Mouse (Mus musculus) hindbrain, embryonic 11.5 days (tissue): ENCODE measurements around the gene Olfr183. TPM values are rescaled to one million over a fixed set of nuclear protein-coding genes. Genes with fewer than 3 reads are reported as not detected.

ENCODE experiments used
- polyA plus RNA-seq: library from polyadenylated mRNA; unstranded; fragments of >200 nt; fragmentation: Nextera tagmentation; extraction: Ambion mirVana; gene quantifications from 2 replicates; pipeline ENCODE4 v1.2.1, GENCODE M21; 2014

Olfr183 gene
- polyA plus RNA-seq, 1 experiment from 2014 or later, result not detected

Other genes starting within 250 kb of the Olfr183 start
- not detected in 2 replicates for gene Olfr172, start 232.2 kb upstream of the Olfr183 start, polyA plus RNA-seq
- gene Olfr173, start 195.1 kb upstream of the Olfr183 start, polyA plus RNA-seq, result not detected in 2 replicates
- not detected in 2 replicates for gene Olfr175-ps1, start 168.6 kb upstream of the Olfr183 start, polyA plus RNA-seq
- not detected in 2 replicates for gene Olfr177, start 120.6 kb upstream of the Olfr183 start, polyA plus RNA-seq
- not detected in 2 replicates for gene Olfr178, start 103.3 kb upstream of the Olfr183 start, polyA plus RNA-seq
- not detected in 2 replicates for gene Olfr181, start 66.6 kb upstream of the Olfr183 start, polyA plus RNA-seq
- not detected in 2 replicates for gene Olfr180, start 66.0 kb upstream of the Olfr183 start, polyA plus RNA-seq
- gene Olfr186, start 34.9 kb downstream of the Olfr183 start, polyA plus RNA-seq, result not detected in 2 replicates
- gene Olfr187, start 44.4 kb downstream of the Olfr183 start, polyA plus RNA-seq, result not detected in 2 replicates
- gene Olfr190, start 82.6 kb downstream of the Olfr183 start, polyA plus RNA-seq, result not detected in 2 replicates
- gene Olfr191, start 94.5 kb downstream of the Olfr183 start, polyA plus RNA-seq, result not detected in 2 replicates
- not detected in 2 replicates for gene Olfr193, start 116.5 kb downstream of the Olfr183 start, polyA plus RNA-seq
- gene Olfr194, start 125.7 kb downstream of the Olfr183 start, polyA plus RNA-seq, result not detected in 2 replicates
- gene Olfr195, start 151.7 kb downstream of the Olfr183 start, polyA plus RNA-seq, result not detected in 2 replicates
- not detected in 2 replicates for gene Olfr196, start 175.1 kb downstream of the Olfr183 start, polyA plus RNA-seq
- not detected in 2 replicates for gene Olfr198, start 208.2 kb downstream of the Olfr183 start, polyA plus RNA-seq
- 0.12 TPM in 1 of 2 replicates, not detected in the other for gene Olfr199, start 224.4 kb downstream of the Olfr183 start, polyA plus RNA-seq